Mouse (Mus musculus) c-Kit-positive CD71-positive TER-119-negative erythroid progenitor cells, embryonic 14.5 days (primary cell): ENCODE results near the gene Gm8271.
"Not testable (repeated sequence)": the region's sequence is repeated elsewhere in the genome, so short reads cannot be mapped to it uniquely, and the experiment has no call there.

Experiments
- DNase-seq: peaks from one replicate; pipeline ENCODE4 v3.0.0-alpha.2; 2013; ENCODE audit warnings: low read depth

Gm8271 gene

GRCm38 (mm10) chr14:5185493-5185892 is at the start of gene Gm8271:
TSS of gene Gm8271 (plus strand) at chr14:5185793.
- DNase-seq = not testable (repeated sequence)

GRCm38 (mm10) chr14:5164235-5164634 is 21.4 kb upstream of the Gm8271 start, which contains the start of gene Gm3317:
TSS of gene Gm3317 (plus strand) at chr14:5164535.
- not testable (repeated sequence) for DNase-seq
